Mouse (Mus musculus) granulocyte monocyte progenitor cell, adult 5-6 weeks (primary cell): ENCODE measurements around the gene Msln. TPM values are rescaled to one million over a fixed set of nuclear protein-coding genes. Genes with fewer than 3 reads are reported as not detected.

Experiments used
- ATAC-seq: replicated peaks from 2 replicates; pipeline ENCODE4 v1.8.0; 2016; ENCODE audit warnings: mild to moderate bottlenecking, moderate TSS enrichment, inconsistent platforms; ENCODE audit not compliant: poor library complexity, severe bottlenecking
- total RNA-seq, 2 experiments: library from RNA; stranded (forward) in 1 of 2; stranded (reverse) in 1 of 2; fragments of 200-712, 200-1000 nt in 1 of 2; fragments of >200 nt in 1 of 2; fragmentation: Nextera tagmentation in 1 of 2; gene quantifications; 2 replicates each; pipeline ENCODE4 v1.2.3; 2014 to 2017

The Msln gene
- total RNA-seq, 2 experiments from 2014 or later: not detected

DNA sequence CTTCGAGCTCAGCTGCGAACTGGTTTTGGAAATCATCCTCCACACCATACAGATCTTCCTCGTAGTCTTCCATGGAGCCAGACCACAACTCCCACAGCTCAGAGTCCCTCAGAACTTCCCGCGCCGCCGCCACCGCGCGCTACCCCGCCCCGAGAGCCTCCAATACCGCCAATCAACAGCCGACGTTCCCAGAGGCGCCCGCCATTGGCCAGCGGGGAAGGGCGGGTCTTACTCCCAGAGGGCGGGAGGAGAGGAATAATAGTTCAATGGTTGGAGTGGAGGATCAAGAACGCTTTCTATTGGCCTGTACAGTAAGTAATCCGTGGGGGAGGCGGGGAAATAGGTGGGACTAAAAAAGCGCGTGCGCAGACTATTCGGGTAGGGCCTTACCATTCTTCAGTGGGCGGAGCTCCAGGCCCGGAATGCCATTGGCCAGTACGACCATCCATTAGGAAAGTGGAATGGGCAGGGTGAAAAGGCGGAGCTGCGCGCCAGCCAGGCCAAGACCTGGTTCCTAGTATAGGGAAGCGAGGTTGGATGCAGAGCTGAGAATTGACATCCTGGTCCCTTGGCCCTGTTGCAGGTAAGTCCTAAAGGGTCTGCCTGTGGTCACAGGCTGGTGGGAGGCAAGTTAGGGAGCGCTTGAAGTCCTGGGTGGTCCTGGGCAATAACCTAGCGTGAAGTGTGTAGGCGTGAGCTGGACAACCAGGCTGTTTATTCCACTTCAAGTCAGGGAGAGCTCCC is 26.7 kb downstream of the Msln start, which contains the start of the genes Chtf18 and Rpusd1:
Chtf18 (minus strand) TSS at position 155 of the 744 bp plus-strand sequence.
Rpusd1 (plus strand) TSS at position 406 of the 744 bp plus-strand sequence.
- ATAC-seq: peak; percentile 90

DNA sequence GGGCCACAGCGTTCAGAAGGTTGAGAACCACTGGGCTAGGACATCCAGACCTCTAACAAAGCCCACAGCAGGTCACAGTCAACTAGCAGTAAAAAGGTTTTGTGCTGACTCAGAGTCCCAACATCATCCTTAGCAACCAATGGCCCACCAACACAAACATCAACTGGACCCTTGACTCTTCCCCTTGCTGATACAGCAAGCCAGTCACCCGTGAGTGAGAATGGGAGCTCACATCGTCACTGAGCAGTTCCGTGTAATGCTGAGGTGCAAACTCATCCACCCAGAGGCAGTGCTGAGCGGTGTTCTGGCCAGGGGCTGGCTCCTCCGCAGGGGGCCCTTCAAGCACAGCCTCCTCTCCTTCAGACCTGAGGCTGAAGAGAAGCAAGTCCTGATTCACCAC is 28.9 kb downstream of the Msln start:
- ATAC-seq: no peak

DNA sequence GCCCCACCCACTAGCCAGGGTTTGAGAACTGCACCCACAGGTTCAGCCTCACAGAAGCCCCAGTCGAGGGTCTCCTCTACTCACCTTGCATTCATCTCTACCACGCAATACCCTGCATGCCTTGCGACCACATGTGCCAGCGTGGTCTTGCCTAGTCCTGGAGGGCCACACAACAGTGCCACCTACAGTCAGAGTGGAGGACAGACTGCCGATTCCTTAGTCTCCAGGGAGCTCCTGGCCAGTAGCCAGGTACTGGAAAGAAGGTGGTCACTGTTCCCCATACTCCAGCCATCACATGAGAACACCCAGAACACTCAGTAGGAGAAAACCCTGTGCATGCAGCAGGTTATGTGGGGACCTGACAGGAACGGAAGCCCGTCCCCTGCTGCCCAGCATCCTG is 30.3 kb downstream of the Msln start:
- no peak for ATAC-seq

DNA sequence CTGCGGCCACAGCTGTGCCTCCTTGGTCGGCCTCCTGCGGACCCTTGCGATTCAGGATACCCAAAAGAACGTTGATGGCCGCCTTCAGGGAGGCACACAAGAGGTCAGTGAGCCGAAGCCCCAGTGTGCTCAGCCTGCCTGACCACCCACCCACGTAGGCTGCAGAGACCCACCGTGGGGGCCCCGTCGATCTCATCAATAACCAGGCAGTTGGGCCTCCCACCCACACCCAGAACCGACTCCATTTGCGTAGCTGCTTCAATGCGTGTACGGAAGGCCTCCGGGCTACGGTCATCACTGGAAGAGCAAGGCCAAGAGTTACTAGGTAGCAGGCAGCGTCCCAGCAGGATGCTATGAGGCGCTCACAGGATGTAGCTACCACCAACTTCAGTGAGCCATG is 30.7 kb downstream of the Msln start:
- ATAC-seq: no peak

DNA sequence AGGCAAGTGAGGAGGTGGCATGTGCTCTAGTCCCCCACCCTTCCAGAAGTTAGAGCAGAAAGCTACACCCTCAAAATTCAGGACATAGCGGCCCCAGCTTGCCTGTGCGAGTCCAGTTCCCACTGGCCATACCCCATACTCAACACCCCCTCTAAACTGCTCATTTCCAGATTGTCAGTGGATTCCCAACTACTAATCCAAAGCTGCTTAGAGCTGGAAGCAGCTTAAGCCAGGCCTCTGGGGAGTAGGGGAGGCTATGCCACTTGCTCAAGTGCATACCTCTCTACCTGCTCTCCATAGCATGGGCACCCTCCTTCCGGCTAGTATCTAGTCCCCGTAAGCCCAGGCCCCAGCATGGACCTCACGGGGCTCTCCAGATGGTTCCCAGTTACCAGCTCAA is 32.7 kb downstream of the Msln start:
- ATAC-seq: no peak

DNA sequence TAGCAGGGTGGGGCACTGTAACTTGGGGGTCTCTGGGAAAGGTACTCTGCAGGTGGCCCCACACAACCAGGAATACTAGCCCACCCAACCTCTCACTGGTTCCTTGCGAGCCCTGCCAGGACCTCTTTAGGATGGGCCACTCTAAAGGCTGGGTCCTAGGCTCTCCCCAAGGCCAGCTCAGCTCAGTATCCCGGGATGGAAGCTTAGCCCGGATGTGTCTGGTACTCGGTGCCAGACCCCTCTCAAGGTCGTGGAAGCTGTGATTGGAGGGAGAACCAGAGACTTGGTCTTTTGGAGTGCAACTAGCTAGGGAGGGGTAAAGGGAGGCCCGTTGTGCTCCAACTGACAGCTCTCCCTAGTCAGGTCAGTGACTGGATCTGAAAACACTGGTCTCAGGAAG is 36.5 kb downstream of the Msln start:
- ATAC-seq: no peak

DNA sequence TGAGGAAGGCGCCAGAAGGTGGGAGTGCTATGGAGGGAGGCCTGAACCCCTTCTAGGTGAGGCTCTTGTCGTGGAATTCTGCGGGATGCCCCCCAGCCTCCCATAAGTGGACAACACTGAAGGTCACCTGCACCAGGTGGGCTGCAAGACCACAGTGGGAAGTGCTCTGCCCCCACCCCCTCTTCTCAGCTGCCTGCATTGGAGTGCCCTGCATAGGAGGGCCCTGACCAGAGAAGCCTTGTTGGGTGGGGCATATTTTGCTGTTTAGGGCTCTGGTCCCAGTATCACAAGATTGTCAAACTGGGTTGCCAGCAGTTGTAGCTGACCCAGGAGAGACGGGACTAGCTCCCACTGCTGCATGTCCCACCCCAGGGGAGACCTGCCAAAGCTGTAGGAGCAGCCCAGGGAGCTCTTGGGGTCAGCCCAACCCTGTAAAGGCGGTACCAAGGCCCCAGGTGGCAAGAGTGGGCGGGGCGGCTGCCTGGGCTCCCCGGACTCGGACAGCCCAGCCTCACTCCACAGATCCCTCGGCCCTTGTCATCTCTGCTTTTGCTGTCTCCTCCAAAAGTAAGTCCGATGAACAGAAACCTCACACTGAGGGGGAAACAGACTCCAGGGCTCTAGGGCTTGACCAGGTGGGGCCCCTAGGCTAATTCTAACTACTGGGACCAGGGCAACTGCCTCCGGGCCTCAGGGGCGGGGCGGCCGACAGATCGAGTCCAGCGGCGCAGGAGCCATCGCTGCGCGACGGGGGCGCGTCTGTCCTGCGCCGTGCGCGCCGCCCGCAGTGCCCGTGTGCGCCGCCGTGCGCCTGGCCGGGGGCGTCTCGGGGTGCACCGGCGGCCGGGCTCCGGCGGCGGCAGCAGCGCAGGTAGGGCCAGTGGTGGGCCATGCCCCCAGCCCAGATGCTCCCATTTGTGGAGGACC is 37.2 kb downstream of the Msln start, which contains the start of gene Gng13:
Gng13 (plus strand) TSS at position 461 of the 927 bp plus-strand sequence.
- 0 out of 2 replicates have a peak, but pooled peaks have one; percentile 25 for ATAC-seq

DNA sequence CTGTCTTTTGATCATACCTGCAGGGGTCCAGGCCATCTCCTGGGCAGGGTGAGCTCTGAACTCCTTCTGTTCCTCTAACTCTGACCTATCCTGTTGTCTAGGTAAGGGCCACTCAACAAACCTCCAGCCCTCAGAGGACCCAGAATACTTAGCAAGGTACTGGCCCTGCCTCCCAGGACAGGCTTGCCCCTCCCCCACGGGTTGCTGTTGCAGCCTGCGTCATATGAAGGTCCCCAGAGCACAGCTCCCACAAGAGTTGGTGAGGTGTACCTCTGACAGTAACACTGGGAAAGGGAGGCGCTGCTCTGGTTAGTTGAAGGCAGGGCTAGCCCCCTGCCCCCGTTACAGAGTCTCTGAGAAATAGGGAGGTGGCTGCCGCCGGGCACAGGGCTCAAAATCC is 38.0 kb downstream of the Msln start:
- no peak for ATAC-seq

DNA sequence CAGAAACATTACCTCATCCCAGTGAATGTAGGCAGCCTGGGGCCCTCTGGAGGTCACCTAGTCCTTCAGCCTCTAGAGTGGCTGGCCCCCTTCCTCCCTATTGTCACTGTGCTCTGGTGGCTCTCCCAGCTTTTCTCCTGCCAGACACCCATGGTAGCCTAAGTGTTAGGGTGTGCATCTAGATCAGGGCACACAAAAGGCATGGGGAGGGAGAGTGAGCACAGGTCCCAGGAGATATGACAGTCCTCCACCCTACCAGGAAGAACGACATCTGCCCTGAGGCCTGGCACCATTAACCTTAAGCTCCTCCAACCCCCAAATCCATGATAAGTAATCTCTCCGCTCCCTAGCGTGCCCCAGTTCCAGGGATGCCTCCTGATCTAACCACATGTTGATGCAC is 38.6 kb downstream of the Msln start:
- no peak for ATAC-seq

DNA sequence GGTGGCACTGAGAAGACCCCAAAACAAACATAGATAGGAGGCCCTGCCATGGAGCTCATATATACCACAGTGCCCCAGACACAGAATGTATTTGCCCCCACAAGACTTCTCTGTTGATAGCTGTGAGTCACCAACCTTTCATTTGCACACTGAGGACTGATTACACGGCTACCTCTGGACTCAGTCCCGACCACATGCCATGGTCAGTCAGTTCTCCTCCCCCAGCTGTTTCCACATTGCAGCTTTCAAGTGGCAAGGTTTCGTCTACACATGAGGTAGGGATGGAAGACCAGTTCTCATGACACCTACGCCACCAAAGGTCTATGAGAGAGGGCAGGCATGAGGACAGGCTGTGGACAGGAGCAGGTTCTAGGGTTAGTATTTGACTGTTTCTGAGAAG is 43.0 kb downstream of the Msln start:
- no peak for ATAC-seq

DNA sequence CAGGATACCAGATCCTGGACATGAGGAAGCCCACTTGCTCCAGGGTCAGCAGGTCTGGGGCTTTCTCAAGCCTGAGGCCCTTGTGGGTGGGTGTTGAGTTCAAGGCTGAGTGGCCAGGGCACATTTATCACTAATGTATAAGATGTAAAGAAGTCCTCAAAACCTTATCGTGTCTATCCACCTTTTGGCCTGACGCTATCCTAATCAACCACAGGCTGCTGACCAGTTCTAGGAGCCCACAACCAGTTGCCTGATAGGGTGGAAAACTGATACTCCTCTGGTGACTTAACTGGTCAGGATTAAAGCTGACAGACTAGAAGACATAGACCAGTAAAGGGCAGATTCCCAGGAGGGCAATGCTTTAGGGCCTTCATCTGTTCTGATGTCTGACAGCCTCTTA is 44.2 kb downstream of the Msln start:
- no peak for ATAC-seq

DNA sequence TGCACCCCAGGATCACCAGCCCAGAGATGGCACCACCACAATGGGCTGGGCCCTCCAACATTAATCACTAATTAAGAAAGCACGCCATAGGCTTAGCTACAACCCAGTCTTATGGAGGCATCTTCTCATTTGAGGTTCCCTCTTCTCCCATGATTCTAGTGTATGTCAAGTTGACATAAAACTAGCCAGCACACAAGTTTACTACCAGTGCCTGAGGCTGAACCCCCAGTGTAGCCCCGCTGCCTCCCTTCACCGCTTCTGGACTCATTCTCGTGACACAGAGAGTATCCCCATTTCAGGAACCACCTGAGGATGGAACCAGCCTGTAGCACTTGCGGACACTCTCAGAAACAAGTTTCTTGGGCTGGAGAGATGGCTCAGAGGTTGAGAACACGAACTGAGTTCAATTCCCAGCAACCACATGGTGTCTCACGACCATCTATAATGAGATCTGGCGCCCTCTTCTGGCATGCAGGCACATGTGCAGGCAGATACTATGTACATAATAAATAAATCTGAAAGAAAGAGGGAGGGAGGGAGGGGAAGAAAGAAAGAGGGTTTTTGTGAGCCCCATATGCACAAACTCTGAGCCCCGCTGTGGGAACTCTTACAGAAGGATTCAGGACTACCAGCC is 53.2 kb downstream of the Msln start:
- ATAC-seq: no peak

Other genes with a start within 250 kb of the Msln start
- 1.1 TPM in 1 of 2 replicates, not detected in the other for gene Sox8, start 183.7 kb downstream of the Msln start, total RNA-seq (2014; fragmentation: Nextera tagmentation)
- not detected in 2 replicates for gene Sox8, start 183.7 kb downstream of the Msln start, total RNA-seq (2017)
- 34.0 and 36.8 TPM in 2 replicates for gene Lmf1, start 175.3 kb downstream of the Msln start, total RNA-seq (2014; fragmentation: Nextera tagmentation)
- 6.9 and 10.7 TPM in 2 replicates for gene Lmf1, start 175.3 kb downstream of the Msln start, total RNA-seq (2017)
- gene Gng13, start 37.2 kb downstream of the Msln start, total RNA-seq (2014; fragmentation: Nextera tagmentation): not detected in 2 replicates
- gene Gng13, start 37.2 kb downstream of the Msln start, total RNA-seq (2017): not detected in 2 replicates
- 16.8 and 29.8 TPM in 2 replicates for gene Chtf18, start 27.0 kb downstream of the Msln start, total RNA-seq (2014; fragmentation: Nextera tagmentation)
- 17.0 and 22.4 TPM in 2 replicates for gene Chtf18, start 27.0 kb downstream of the Msln start, total RNA-seq (2017)
- 10.9 and 15.6 TPM in 2 replicates for gene Rpusd1, start 26.7 kb downstream of the Msln start, total RNA-seq (2014; fragmentation: Nextera tagmentation)
- gene Rpusd1, start 26.7 kb downstream of the Msln start, total RNA-seq (2017): 4.2 and 6.6 TPM in 2 replicates
- not detected in 2 replicates for gene Mslnl, start 18.3 kb downstream of the Msln start, total RNA-seq (2014; fragmentation: Nextera tagmentation)
- gene Mslnl, start 18.3 kb downstream of the Msln start, total RNA-seq (2017): not detected in 2 replicates
- gene Narfl, start 19.4 kb upstream of the Msln start, total RNA-seq (2014; fragmentation: Nextera tagmentation): 22.8 and 23.5 TPM in 2 replicates
- gene Narfl, start 19.4 kb upstream of the Msln start, total RNA-seq (2017): 15.0 and 17.4 TPM in 2 replicates
- 24.1 and 27.6 TPM in 2 replicates for gene Haghl, start 31.3 kb upstream of the Msln start, total RNA-seq (2014; fragmentation: Nextera tagmentation)
- gene Haghl, start 31.3 kb upstream of the Msln start, total RNA-seq (2017): 13.8 and 19.4 TPM in 2 replicates
- gene Ccdc78, start 32.2 kb upstream of the Msln start, total RNA-seq (2014; fragmentation: Nextera tagmentation): 0.45 TPM in 1 of 2 replicates, not detected in the other
- gene Ccdc78, start 32.2 kb upstream of the Msln start, total RNA-seq (2017): 0.52 TPM in 1 of 2 replicates, not detected in the other
- gene Fam173a, start 38.5 kb upstream of the Msln start, total RNA-seq (2014; fragmentation: Nextera tagmentation): 85.3 and 92.7 TPM in 2 replicates
- 31.9 and 43.1 TPM in 2 replicates for gene Fam173a, start 38.5 kb upstream of the Msln start, total RNA-seq (2017)
- not detected in 2 replicates for gene AC134908.4, start 41.3 kb upstream of the Msln start, total RNA-seq (2014; fragmentation: Nextera tagmentation)
- gene AC134908.4, start 41.3 kb upstream of the Msln start, total RNA-seq (2017): not detected in 2 replicates
- gene Metrn, start 42.8 kb upstream of the Msln start, total RNA-seq (2014; fragmentation: Nextera tagmentation): 15.8 and 23.3 TPM in 2 replicates
- gene Metrn, start 42.8 kb upstream of the Msln start, total RNA-seq (2017): 33.5 and 64.4 TPM in 2 replicates
- not detected in 2 replicates for gene Fbxl16, start 54.7 kb upstream of the Msln start, total RNA-seq (2014; fragmentation: Nextera tagmentation)
- gene Fbxl16, start 54.7 kb upstream of the Msln start, total RNA-seq (2017): not detected in 2 replicates
- gene Wdr24, start 69.2 kb upstream of the Msln start, total RNA-seq (2014; fragmentation: Nextera tagmentation): 12.5 and 16.9 TPM in 2 replicates
- 14.8 and 19.3 TPM in 2 replicates for gene Wdr24, start 69.2 kb upstream of the Msln start, total RNA-seq (2017)
- 19.5 and 23.1 TPM in 2 replicates for gene Jmjd8, start 74.5 kb upstream of the Msln start, total RNA-seq (2014; fragmentation: Nextera tagmentation)
- 15.2 and 23.4 TPM in 2 replicates for gene Jmjd8, start 74.5 kb upstream of the Msln start, total RNA-seq (2017)
- gene Stub1, start 79.0 kb upstream of the Msln start, total RNA-seq (2014; fragmentation: Nextera tagmentation): 112 and 131 TPM in 2 replicates
- 99.3 and 101 TPM in 2 replicates for gene Stub1, start 79.0 kb upstream of the Msln start, total RNA-seq (2017)
- gene Rhbdl1, start 82.9 kb upstream of the Msln start, total RNA-seq (2014; fragmentation: Nextera tagmentation): 1.1 and 3.0 TPM in 2 replicates
- gene Rhbdl1, start 82.9 kb upstream of the Msln start, total RNA-seq (2017): not detected in 2 replicates
- gene Gm20683, start 87.4 kb upstream of the Msln start, total RNA-seq (2014; fragmentation: Nextera tagmentation): 1.2 TPM in 1 of 2 replicates, not detected in the other
- gene Gm20683, start 87.4 kb upstream of the Msln start, total RNA-seq (2017): 0.41 and 1.2 TPM in 2 replicates
- 28.3 and 35.5 TPM in 2 replicates for gene Rhot2, start 90.5 kb upstream of the Msln start, total RNA-seq (2014; fragmentation: Nextera tagmentation)
- 11.9 and 17.8 TPM in 2 replicates for gene Rhot2, start 90.5 kb upstream of the Msln start, total RNA-seq (2017)
- 64.7 and 66.9 TPM in 2 replicates for gene Wdr90, start 107.1 kb upstream of the Msln start, total RNA-seq (2014; fragmentation: Nextera tagmentation)
- 11.8 and 15.0 TPM in 2 replicates for gene Wdr90, start 107.1 kb upstream of the Msln start, total RNA-seq (2017)
- 30.4 and 58.6 TPM in 2 replicates for gene Mcrip2, start 114.4 kb upstream of the Msln start, total RNA-seq (2014; fragmentation: Nextera tagmentation)
- 11.2 and 25.8 TPM in 2 replicates for gene Mcrip2, start 114.4 kb upstream of the Msln start, total RNA-seq (2017)
- gene Mettl26, start 120.7 kb upstream of the Msln start, total RNA-seq (2014; fragmentation: Nextera tagmentation): 23.4 and 27.7 TPM in 2 replicates
- gene Mettl26, start 120.7 kb upstream of the Msln start, total RNA-seq (2017): 9.7 and 15.2 TPM in 2 replicates
- gene Wfikkn1, start 126.5 kb upstream of the Msln start, total RNA-seq (2014; fragmentation: Nextera tagmentation): 2.1 TPM in 1 of 2 replicates, not detected in the other
- gene Wfikkn1, start 126.5 kb upstream of the Msln start, total RNA-seq (2017): 1.1 and 1.3 TPM in 2 replicates
- 9.4 and 15.9 TPM in 2 replicates for gene Rab40c, start 165.3 kb upstream of the Msln start, total RNA-seq (2014; fragmentation: Nextera tagmentation)
- 7.2 and 11.8 TPM in 2 replicates for gene Rab40c, start 165.3 kb upstream of the Msln start, total RNA-seq (2017)
- gene Pigq, start 190.6 kb upstream of the Msln start, total RNA-seq (2014; fragmentation: Nextera tagmentation): 63.5 and 87.9 TPM in 2 replicates
- gene Pigq, start 190.6 kb upstream of the Msln start, total RNA-seq (2017): 32.4 and 37.1 TPM in 2 replicates
- gene Nhlrc4, start 190.6 kb upstream of the Msln start, total RNA-seq (2014; fragmentation: Nextera tagmentation): not detected in 2 replicates
- not detected in 2 replicates for gene Nhlrc4, start 190.6 kb upstream of the Msln start, total RNA-seq (2017)
- gene A930017K11Rik, start 198.2 kb upstream of the Msln start, total RNA-seq (2014; fragmentation: Nextera tagmentation): not detected in 2 replicates
- gene A930017K11Rik, start 198.2 kb upstream of the Msln start, total RNA-seq (2017): not detected in 2 replicates
- gene Capn15, start 231.4 kb upstream of the Msln start, total RNA-seq (2014; fragmentation: Nextera tagmentation): 12.5 and 16.4 TPM in 2 replicates
- gene Capn15, start 231.4 kb upstream of the Msln start, total RNA-seq (2017): 3.2 and 5.3 TPM in 2 replicates